Mouse (Mus musculus) fat pad, adult 2 months (tissue): ENCODE measurements around the gene Lrfn5.

Source experiments
- DNase-seq: peaks from one replicate; pipeline ENCODE4 v3.0.0-alpha.2; 2011; ENCODE audit warnings: low read depth, low spot score; ENCODE audit errors: extremely low read depth

The Lrfn5 gene

DNA sequence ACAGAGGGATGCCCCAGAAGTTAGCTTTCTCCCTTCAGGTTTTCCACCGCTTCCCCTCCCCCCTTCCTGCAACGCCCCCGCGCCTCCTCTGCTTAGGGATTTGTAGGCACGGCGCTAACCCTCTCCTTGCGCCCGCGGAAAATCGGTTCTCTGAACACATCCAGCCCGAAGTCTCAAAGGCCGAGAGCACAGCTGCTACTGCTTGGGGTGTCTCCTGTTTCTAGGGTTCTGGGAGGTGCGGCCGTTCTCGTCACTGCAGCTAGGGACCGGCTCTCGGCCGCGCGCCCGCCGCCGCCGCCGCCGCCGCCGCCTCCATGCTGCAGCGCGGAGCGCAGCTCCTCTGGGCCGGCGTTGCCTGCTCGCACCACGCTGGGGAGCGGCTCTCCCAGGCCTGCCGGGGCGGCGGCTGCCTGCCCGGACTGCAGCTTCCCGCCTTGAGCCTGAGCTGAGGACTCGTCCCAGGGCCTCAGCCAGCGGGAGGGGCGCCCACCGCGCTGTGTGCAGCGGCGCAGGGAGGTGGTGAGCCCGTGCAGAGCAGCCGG is at the start of gene Lrfn5:
Lrfn5 (plus strand) TSS at position 322 of the 542 bp plus-strand sequence.
- DNase-seq = no peak

DNA sequence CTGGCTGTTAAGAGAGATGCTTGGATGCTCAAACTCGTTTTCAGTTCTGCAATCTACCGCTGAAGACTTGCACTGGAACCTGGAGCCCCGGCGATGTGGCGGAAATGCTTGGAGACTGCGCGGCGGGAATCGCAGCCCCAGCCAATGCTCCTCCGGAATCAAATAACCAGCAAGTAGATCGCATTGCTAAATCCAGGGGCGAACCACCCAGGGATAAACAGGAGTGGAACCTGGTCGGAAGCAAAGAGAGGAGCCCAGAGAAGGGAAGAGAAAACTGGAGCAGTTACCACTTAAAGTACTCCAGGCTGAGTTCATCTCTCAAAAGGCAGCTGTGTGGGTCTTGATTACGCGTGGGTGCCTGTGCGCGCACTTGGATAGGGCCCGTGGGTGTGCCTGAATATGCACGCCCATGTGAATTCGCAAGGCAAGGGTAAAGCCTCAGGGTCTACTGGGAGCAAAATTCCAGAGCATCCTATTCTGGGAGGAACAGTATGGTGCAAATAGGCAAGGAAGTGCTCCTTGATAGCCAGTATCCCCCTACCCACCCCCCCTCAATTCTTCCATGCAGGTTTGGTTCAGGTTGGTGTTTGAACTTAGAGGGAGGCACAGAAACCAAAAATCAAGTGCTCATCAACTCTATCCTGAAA is 1.3 kb upstream of the Lrfn5 start:
- DNase-seq = no peak

DNA sequence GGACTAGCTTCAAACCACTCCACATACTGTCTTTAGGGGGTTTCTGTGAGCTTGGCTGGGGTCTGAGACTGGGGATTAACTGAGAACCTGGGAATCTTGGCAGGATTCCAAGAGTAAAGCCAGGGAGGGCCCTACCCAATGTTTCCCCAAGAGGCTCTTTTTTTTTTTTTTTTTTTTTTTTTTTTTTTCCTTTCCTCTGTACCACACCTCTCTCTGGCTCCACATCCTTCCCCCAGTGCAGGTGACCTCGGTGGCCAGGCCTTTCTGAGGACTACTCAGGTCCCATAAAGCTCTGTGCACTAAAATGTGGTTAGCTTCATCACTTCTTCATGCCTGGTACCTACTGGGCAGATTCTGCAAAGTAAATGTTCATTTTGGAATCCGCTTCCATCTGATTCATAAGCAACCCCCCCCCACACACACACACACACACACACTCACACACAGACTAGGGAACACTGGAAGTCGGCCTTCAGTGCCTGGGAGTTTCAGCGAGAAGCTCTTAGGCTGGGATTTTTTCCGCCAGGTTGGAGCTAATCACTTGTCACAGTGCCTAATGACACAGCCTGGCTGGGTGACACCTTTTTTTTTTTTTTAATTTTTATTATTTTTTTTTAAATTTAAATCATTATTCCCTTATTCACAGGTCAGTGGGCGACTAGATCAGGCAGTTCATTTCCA is 662 bp upstream of the Lrfn5 start:
- DNase-seq = no peak

DNA sequence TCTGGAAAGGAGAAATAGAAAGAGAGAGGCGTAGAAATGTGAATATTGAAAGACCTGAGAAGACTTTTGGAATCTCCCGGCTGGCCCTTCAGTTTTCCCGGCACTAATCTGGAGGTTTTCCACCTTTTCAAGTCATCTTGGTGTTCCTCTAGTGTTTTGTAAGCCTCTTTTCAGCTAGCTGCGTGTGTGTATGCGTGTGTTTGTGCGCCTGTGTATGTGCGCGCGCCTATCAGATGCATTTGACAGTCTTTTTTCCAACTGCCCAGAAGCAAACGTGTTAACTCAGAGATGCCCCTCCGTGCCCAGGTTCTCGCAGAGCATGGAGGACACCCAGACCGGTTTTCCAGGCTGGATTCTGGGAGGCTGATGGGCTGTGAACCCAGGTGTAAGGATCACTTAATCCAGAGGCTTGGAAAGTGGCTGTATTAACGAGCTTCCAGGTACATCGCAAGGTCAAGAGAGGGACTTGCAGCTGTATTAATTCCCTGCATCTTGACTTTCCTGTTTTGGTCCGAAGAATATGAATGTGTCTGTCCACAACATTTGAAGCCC is 757 bp downstream of the Lrfn5 start:
- no peak for DNase-seq

DNA sequence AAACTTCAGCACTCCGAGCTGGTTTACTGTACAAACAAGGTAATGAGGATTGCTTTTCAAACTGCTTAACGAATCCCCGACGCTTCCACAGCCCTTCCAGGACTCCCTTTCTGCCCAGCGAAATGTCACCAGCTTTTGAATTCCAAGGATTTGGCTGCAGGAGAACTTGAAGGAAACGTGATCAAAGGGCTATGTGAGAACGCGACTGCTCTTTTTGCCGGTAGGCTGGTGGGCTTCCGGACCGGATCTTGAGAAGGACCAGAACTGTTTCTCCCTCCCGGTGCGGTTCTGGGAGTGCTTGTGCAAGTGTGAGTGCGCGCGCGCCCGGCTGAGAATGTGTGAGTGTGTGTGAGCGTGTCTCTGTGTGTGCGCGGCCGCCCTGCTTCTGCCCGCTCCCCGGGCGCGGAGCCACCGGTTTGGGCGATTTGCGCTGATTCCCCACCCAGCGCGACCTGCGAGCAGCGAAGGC is 1.3 kb downstream of the Lrfn5 start:
- DNase-seq = no peak

DNA sequence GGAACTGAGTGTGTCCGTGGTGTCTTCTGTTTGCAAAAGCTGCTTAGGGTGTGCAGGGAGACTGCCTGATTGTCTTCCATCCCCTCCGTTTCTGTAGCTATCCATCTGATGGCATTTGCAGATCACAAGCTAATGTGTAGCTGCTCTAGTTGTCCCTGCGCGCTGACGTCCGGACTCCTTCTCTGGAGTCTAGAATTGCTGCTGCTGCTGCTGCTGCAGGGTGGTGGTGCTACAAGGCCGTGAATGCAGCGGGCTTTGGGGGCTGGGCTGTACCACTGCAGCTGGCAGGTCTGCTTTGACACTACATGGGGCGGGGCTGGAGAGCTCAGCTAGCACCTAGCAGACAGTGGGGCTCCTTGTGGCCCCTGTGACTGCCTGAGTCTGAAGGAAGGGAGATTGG is 3.2 kb downstream of the Lrfn5 start:
- DNase-seq = no peak

DNA sequence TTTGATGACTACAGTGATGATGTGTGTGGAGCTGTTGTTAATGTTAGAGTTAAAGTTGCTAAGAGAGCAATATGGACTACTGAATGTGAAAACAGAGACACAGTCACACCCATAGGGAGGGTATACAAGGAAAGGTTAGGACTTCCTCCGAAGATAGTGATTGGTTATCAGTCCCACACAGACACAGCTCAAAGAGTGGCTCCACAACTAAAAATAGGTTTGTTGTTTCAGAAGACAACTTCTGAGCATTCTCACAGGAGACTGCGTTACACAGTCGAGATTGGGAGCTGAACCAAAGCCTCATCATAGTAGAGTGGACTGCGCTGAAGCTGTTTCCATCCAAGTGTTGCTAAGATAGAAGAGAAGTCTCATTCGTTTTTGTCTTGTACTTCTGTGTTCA is 57.0 kb downstream of the Lrfn5 start:
- DNase-seq = no peak

DNA sequence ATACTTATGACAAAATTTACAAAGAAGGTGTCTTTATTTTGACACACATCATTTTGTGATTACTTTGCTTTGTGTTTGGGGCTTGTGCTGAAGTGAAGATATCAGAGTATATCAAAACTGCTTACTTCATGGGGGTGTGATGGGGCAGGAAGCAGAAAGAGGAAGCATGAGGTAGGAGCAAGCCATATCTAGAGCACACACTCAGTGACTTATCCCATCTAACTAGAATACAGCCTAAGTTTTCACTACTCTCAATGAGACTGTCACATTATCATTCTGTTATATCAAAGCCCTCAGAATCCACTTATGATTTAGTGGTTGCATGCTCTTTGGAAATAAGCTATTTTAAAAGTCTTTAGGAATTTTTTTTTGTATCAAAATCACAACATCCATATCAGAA is 77.4 kb downstream of the Lrfn5 start:
- no peak for DNase-seq

DNA sequence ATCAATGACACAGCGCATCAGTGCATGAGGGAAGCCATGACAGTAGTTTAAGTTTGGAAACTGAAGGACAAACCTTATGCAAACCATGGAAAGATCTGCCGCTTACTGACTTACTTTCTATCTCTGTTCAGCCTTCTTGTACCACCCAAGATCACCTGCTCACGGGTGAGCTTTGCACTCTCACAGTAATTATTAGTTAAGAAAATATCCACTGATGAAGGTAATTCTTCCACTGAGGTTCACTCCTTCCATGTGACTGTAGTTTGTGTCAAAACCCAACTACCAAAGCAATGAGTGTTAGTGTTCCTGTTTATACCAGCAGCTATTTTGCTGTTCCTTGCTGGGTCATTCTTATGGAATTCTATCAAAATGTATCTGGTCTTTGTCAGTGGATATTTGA is 84.9 kb downstream of the Lrfn5 start:
- no peak for DNase-seq

DNA sequence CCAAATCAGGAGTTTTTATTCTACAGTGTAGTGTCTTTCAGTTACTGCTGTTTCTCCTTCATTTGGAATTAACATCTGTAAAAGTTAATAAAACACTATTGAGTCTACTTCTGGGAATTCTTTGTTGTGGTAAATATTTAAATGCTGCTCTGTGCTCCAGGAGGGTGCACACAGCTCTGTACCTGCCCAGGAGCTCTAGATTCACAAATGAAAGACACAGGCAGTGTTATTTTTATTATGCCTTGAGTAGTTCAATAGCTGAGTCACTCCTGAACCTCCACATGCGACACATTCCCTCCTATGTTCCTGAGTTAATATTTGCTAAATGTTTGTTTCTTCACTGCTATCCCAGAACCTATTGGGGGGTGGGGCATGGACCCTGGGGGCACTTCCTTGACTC is 87.1 kb downstream of the Lrfn5 start:
- DNase-seq = no peak

DNA sequence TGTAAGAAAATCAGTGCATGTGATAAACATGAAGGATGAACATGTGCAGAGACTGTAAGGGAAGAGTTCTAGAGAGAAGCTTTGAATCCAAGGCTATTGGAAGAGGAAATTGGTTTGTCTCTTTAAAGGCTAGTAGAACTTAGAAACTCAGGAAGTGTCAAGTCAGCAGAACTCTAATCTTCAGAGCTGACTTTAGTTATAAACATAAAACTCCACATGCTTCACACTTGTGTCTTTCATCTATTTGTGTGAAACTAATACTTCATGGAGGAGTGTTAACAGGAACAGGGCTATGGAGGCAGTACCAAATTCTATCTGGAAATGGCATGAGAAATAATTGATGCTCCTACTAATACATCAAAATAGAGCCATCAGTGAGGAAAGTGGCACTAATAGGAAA is 101.6 kb downstream of the Lrfn5 start:
- no peak for DNase-seq

DNA sequence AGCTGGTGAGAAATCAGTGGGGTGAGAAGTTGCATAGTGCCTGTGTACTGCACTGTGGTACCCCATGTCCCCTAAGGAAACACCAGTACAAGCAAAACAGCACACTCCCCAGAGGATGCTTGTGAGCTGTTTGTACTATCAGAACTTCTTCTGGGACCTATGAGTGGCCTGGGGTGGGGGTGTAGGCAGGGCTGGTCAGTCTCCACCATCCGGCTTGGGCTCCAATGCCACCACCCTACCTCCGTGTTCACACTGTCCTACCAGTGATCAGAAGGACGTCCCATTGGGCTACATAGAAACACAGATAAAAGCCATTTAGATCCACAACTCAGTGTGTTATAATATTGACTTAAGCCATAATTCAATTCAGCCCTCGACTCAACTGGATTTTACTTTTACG is 131.4 kb downstream of the Lrfn5 start:
- no peak for DNase-seq

DNA sequence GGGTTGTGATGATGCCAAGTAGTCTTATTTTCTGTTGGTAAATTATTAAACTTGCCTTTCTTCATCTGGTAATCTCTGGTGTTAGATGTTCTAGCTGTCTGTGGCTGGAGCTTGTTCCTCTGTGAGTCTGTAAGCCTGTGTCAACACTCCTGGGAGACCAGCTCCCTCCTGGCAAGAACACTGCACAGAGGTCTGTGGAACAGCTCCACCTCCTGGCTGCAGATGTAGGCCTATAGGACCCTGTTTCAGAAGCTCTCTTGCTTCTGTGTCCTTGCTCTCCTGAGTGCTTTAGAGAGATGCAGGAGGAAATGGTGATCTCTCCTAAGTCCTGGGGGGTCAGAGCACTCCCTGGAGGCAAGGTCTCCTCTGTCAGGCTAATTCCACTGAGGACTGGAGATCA is 200.2 kb downstream of the Lrfn5 start:
- DNase-seq = no peak

DNA sequence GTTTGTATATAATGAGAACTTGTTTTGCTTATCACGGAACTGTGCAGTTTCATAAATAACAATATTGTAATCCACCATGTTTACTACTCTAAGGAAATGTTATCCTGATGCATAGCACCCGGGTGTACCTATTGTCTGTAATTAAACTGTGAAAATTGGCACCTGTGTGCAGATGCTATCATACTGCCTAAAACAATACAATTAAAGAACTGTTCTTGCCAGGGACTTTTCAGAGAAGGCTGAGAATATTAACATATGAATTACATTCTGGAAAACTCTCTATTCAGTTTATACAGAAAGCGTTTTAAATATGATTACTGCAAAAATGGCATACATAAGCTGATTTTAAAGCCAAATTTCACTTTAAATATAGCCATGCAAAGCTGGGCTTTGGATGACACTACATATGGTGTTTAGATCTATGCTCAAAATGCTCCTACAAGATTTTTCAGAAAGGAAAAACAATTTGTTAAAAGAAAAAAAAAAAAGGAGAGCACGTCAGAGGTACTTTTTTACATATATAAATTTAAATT is 284.2 kb downstream of the Lrfn5 start:
- no peak for DNase-seq

DNA sequence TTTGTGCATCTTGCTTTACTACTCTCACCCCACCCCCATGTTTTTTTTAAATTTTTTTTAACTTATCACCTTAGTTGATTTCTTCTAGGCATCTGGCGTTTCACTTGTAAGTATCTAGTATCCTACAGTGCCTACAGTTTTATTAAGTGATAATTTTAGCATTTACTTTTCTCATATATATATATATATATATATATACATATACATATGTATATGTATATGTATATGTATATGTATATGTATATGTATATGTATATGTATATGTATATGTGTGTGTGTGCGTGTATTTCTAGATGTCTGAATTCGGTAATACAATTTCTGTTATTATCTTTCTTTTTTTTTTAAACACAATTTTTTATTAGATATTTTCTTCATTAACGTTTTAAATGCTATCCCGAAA is 300.7 kb downstream of the Lrfn5 start:
- DNase-seq = no peak

DNA sequence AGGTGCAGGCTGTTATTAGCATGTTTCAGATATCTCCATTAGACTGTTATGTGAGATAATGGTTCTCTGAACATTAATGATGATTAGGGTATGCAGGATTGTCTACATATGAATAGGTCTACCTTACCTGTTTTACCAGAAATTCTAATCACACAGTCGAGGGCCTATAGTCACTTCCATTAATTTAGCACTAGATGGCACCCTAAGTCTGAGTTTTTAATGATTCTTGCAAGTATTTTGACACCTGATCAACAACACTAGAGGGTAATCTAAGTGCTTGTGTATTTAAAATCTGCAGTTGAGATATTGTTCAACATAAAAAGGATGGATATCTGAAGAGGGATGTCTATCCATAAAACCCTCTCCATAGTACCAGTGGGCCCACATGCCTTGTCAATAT is 303.4 kb downstream of the Lrfn5 start:
- DNase-seq = no peak

DNA sequence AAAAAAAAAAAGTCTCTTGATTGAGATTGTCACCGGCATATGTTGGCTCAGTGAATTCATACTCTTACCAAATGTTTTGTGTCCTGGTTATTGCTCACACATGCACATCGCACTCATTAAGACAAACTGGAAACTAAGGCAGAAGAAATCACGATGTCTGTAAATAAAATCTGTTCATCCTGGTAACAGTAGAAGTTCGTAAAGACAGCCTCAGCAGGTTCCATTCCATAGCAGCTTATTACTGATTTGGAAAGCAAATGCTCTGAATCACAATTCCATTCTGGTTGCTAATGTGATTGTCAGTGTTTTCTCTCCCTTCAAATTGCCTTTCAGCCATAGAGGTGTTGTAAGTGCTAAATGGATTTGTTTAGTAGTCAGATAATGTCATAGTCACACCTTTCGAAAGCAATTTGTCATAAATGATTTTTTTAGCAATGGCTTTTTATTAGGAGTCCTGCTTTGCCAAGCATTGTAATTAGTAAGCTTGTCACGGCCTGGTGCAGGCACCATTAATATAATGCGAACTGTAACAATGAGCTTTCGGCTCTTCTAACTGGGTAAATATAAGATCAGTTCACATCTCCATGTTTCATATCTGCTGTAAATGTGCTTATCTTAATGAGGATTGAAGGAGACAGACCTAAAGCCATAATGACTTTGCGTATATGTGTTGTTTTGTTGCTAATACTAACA is 319.8 kb downstream of the Lrfn5 start:
- DNase-seq = no peak

DNA sequence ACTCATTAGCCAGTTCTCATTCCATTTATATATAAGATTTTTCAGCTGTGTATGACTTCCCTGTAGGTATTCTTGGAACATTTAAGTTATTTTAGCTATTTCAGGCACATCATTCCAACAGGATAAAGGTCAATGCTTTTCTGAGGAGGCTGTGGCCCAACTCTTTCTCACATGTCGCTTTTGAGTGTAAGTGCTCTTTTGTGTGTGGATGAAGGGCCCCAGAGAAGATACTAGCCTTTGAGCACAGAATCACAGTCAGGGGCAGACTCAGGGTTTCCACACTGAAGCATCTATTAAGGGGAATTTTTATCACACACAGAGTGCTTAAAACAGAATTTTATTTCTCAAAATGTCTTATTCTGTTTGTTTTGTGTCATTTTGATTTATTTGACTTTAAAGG is 331.2 kb downstream of the Lrfn5 start:
- no peak for DNase-seq
